Mouse (Mus musculus) heart, postnatal 0 days (tissue): ENCODE results near the gene Tmc8. TPM values are rescaled to one million over a fixed set of nuclear protein-coding genes. Genes with fewer than 3 reads are reported as not detected.
"Not testable (repeated sequence)": the region's sequence is repeated elsewhere in the genome, so short reads cannot be mapped to it uniquely, and the experiment has no call there.

Source experiments
- ATAC-seq: fragments of 200-750 bp; cut with Nextera tagmentation; 2 replicates; pipeline ENCODE4 v1.8.0; 2017; ENCODE audit warnings: low read depth, moderate number of reproducible peaks, moderate library complexity; ENCODE audit not compliant: insufficient read depth
- DNase-seq: peaks from one replicate; pipeline ENCODE4 v3.0.0-alpha.2; 2016; ENCODE audit warnings: low spot score
- H3K27ac ChIP-seq: fragments of 300-500 bp; sonication (generic); 2 replicates; pipeline ENCODE4 v1.5.1; 2014; ENCODE audit warnings: low read depth, mild to moderate bottlenecking
- H3K27me3 ChIP-seq: fragments of 300-500 bp; sonication (generic); 2 replicates; pipeline ENCODE4 v1.6.1; 2014; ENCODE audit warnings: low read length, mixed read lengths; ENCODE audit not compliant: control insufficient read depth, insufficient read depth
- H3K36me3 ChIP-seq: fragments of 300-500 bp; sonication (generic); replicated peaks from 2 replicates; pipeline ENCODE4 v1.6.1; 2014; ENCODE audit warnings: low read length, mixed read lengths; ENCODE audit not compliant: control insufficient read depth, insufficient read depth
- H3K4me1 ChIP-seq: fragments of 300-500 bp; sonication (generic); 2 replicates; pipeline ENCODE4 v1.6.1; 2014; ENCODE audit warnings: antibody characterized with exemption; ENCODE audit not compliant: control insufficient read depth, insufficient read depth
- H3K4me2 ChIP-seq: fragments of 300-500 bp; sonication (generic); 2 replicates; pipeline ENCODE4 v1.6.1; 2014; ENCODE audit warnings: low read depth, mild to moderate bottlenecking, low read length, moderate library complexity
- H3K4me3 ChIP-seq: fragments of 300-500 bp; sonication (generic); 2 replicates; pipeline ENCODE4 v1.5.1; 2014; ENCODE audit warnings: low read depth, low read length
- H3K9ac ChIP-seq: fragments of 300-500 bp; sonication (generic); replicated peaks from 2 replicates; pipeline ENCODE4 v1.6.1; 2014; ENCODE audit warnings: low read depth, low read length, mixed read lengths
- H3K9me3 ChIP-seq: fragments of 300-500 bp; sonication (generic); replicated peaks from 2 replicates; pipeline ENCODE4 v1.6.1; 2016; ENCODE audit warnings: low read length; ENCODE audit not compliant: control insufficient read depth
- CTCF ChIP-seq: IDR thresholded peaks from 2 replicates; pipeline ENCODE4 v1.5.1; 2016; ENCODE audit warnings: antibody characterized with exemption, control low read depth, low read depth
- EP300 ChIP-seq: IDR thresholded peaks from 2 replicates; pipeline ENCODE4 v1.6.1; 2016; ENCODE audit warnings: antibody characterized with exemption, low read depth
- WGBS: fragments of 180-500 bp; shearing (Covaris S2); extraction: QIAGEN DNeasy Blood & Tissue Kit; methylation state at CpG from one replicate; pipeline ENCODE4 v1.1.7; 2014; 5-methylcytosine and 5-hydroxymethylcytosine counted together
- polyA plus RNA-seq: library from polyadenylated mRNA; unstranded; fragments of >200 nt; fragmentation: Nextera tagmentation; extraction: Ambion mirVana; gene quantifications from 2 replicates; pipeline ENCODE4 v1.2.1, GENCODE M21; 2015
- total RNA-seq: library from RNA; depleted of rRNA; stranded (reverse); fragments of >200 nt; gene quantifications from 2 replicates; pipeline ENCODE4 v1.2.3, GENCODE M21; 2014; ENCODE audit warnings: low replicate concordance

The Tmc8 gene
- total and polyA plus RNA-seq, 2 experiments from 2014 or later: 2.3 to 8.7 TPM

- ATAC-seq: peak; percentile 3; the same call in 1 of the 2 replicates
- H3K4me1 ChIP-seq: peaks cover 30% of the 10 kb centered on the region
Observed at GRCm38 (mm10) chr11:117783089-117783488, 1.2 kb downstream of the Tmc8 start.

GRCm38 (mm10) chr11:117783683-117784309 lies 1.9 kb downstream of the Tmc8 start:
- Histone ChIP-seq H3K36me3 (no peaks in the 10 kb centered on the region), H3K4me3 (peak overlapping the region; percentile 54; the same call in 1 of the 2 replicates), H3K4me2 (peak overlapping the region; percentile 88), H3K27me3 (no peaks in the 10 kb centered on the region), H3K9me3 (no peaks in the 10 kb centered on the region), H3K4me1 (peaks cover 26% of the 10 kb centered on the region), H3K27ac (peak overlapping the region; percentile 49), H3K9ac (no peak overlapping the region)
- no peak for TF ChIP-seq EP300
- no peak for TF ChIP-seq CTCF
- ATAC-seq: no peak
- no peak for DNase-seq
- 53% methylated on average over 10 of the region's 10 CpGs for WGBS

More at GRCm38 (mm10) chr11:117783089-117783488, 1.2 kb downstream of the Tmc8 start:
- peak; percentile 46 for TF ChIP-seq CTCF
- no peak for TF ChIP-seq EP300
- 3% methylated on average over 31 of the region's 31 CpGs for WGBS
- Histone ChIP-seq H3K9ac (peak overlapping the region; percentile 44), H3K36me3 (no peaks in the 10 kb centered on the region), H3K27me3 (no peaks in the 10 kb centered on the region), H3K4me3 (peak overlapping the region; percentile 54), H3K27ac (peak overlapping the region; percentile 97), H3K4me2 (peak overlapping the region; percentile 88), H3K9me3 (no peaks in the 10 kb centered on the region)
- no peak for DNase-seq

DNA sequence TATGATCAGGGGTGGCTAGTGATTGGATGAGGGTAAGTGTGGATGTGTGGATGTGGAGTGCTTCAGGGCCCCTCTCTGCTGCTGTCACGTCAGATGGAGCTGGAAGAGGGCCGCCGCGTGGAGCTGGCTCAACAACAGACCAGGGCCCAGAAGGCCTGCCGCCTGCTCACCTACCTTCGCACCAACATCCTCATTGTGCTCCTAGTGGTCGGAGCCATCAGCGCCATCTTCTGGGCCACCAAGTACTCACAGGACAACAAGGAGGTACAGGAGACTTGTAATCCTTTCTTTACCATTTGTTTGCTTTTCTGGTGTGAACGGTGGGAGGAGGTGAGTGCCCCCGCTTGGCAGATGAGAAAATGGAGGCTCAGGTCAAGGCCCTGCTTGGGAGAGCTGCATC lies 4.4 kb downstream of the Tmc8 start:
- no peaks in the 10 kb centered on the region for H3K36me3 ChIP-seq
- H3K9ac ChIP-seq: no peak overlapping the region
- TF ChIP-seq EP300: no peak
- TF ChIP-seq CTCF: peak; percentile 80
- H3K4me3 ChIP-seq: no peak overlapping the region
- H3K27ac ChIP-seq: no peak overlapping the region
- H3K4me1 ChIP-seq: peaks cover 14% of the 10 kb centered on the region
- WGBS: 12% methylated on average over 10 of the region's 10 CpGs
- DNase-seq (peak; percentile 52), ATAC-seq (no peak)
- 0 out of 2 replicates have a peak, but pooled peaks cover 3% of the 10 kb centered on the region for H3K27me3 ChIP-seq
- no peaks in the 10 kb centered on the region for H3K9me3 ChIP-seq
- H3K4me2 ChIP-seq: no peak overlapping the region

DNA sequence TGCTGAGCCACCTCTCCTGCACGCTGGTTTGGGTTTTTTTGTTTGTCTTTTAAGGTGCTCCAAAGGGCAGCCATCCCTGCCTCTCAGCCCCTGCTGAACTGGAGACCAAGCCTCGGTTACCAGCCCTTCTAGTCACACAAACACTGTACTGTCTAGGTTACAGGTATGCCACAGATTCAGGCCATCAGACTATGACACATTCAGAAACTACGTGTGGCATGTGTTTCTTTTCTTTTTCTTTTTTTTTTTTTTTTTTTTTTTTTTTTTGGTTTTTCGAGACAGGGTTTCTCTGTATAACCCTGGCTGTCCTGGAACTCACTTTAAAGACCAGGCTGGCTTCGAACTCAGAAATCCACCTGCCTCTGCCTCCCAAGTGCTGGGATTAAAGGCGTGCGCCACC lies 6.6 kb downstream of the Tmc8 start:
- ATAC-seq, DNase-seq, H3K9ac ChIP-seq, H3K4me3 ChIP-seq, H3K9me3 ChIP-seq, H3K36me3 ChIP-seq, H3K27ac ChIP-seq, H3K27me3 ChIP-seq, H3K4me2 ChIP-seq, H3K4me1 ChIP-seq: not testable (repeated sequence)
- WGBS: 83% methylated on average over 7 of the region's 7 CpGs

DNA sequence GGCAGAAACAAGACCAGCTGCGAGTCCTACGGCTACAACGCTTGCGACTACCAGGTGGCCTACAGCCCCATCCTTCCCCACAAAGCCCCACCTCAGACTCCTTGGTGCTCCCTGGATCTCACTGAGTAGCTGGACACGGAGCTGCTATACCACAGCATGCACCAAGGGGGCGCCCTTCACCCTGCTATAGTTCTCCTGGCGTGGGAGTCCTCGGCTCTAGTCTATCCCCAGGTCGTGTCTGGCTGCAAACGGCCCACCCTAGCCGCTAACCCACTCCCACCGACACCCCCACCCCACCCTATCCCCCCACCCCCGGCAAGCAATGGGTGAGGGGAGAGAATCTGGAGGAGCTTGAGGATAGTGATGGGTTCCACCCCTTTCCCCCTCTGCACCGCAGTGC lies 8.4 kb downstream of the Tmc8 start:
- WGBS: 5% methylated on average over 13 of the region's 14 CpGs
- Histone ChIP-seq H3K4me2 (peak overlapping the region; percentile 39), H3K9ac (no peak overlapping the region), H3K27me3 (0 out of 2 replicates have a peak, but pooled peaks cover 5% of the 10 kb centered on the region), H3K27ac (no peak overlapping the region), H3K4me3 (no peak overlapping the region), H3K4me1 (peaks cover 9% of the 10 kb centered on the region; the same call in 1 of the 2 replicates), H3K36me3 (no peaks in the 10 kb centered on the region), H3K9me3 (no peaks in the 10 kb centered on the region)
- peak; percentile 70 for ATAC-seq
- TF ChIP-seq CTCF (peak; percentile 79), EP300 (no peak)
- peak; percentile 69 for DNase-seq
